Mouse (Mus musculus): Measurements from ENCODE around the gene Gm20388.

DNA sequence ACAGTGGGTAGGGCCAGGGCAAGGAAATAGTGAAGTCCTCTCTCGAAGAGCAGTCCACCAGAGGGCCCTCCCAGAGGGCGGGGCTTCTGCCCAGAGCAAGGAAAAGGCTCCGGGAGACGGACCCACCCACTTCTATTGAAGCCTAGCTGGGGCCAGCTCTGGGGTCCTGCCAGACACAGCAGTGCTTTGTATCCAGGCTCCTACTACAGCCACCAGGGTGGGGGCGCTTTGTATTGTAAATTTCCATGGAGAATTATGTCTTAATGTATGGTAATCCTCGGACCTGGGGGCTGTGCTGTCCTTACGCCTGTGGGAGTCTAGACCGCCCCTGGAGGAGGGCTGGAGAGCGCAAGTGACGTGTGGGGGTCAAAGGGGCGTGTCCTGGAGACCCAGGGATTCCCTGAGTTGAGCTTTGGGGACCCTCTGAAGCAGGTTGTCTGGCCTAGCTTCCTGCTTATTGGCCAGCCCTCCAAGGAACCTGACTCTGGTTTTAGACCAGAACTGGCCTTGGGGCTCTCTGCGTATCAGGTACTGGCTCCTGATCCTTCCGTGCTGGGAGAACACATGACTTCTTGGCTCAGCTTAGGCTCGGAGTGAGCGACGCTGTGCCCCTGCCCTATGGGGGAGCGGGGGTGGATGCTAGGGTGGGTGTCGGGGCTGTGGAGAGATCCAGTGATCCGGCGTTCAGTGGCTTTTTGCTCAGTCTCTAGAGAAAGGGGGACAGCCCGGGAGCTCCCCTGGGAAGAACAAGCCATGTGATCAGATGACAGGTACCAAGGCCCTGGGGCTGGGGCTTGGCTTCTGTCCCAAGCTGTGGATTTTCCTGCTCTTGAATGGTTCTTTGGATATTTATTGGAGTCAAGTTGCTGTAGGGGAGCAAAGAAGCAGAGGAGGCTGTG lies 598.7 kb downstream of the Gm20388 start:
- 0 out of 2 replicates have a peak, but pooled peaks have one; percentile 8 for TF ChIP-seq CTCF (IDR thresholded peaks at IDR 0.05; ENCODE audit: borderline replicate concordance, extremely low read depth, insufficient read depth, insufficient read length)
- TF ChIP-seq POLR2A (IDR thresholded peaks at IDR 0.05; ENCODE audit: borderline replicate concordance, extremely low read depth, insufficient read depth, insufficient read length, poor library complexity, severe bottlenecking) = no peak

All from brain, embryonic 14.5 days (tissue).